Mouse (Mus musculus): Measurements from ENCODE around the gene AL732309.1. TPM values are rescaled to one million over a fixed set of nuclear protein-coding genes. Genes with fewer than 3 reads are reported as not detected.

The AL732309.1 gene
- polyA plus RNA-seq, 1 experiment from 2014 or later: 10.1 TPM

DNA sequence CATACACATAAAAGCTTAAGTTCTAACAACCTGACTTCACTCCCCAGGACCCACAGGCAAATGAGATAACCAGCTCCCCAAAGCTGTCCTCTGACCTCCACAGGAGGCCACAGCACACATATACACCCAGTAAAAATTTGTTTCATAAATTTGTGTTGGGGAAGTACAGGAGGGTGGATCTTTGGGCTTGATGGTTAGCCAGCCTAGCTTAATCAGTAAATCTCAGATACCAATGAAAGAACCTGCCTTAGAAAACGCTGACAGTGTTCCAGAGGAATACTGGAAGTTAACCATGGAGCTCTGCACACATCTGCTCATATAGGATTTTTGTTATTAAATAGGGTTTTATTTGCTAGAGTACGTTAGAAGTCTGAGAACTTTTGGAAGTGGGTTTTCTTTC lies 29.0 kb downstream of the AL732309.1 start:
- ATAC-seq (ENCODE audit: insufficient read depth, low FRiP score): no peak
- Histone ChIP-seq H3K4me1 (ENCODE audit: control insufficient read depth, insufficient read depth, low read length) (no peaks in the 10 kb centered on the region), H3K9me3 (replicated peaks; ENCODE audit: control insufficient read depth, low read length) (no peaks in the 10 kb centered on the region), H3K36me3 (ENCODE audit: control insufficient read depth, insufficient read depth, low read length) (0 out of 2 replicates have a peak, but pooled peaks cover 5% of the 10 kb centered on the region), H3K9ac (ENCODE audit: low read length) (no peak overlapping the region), H3K4me2 (ENCODE audit: low read depth, low read length) (no peak overlapping the region), H3K4me3 (replicated peaks; ENCODE audit: low read length) (no peak overlapping the region), H3K27me3 (ENCODE audit: control insufficient read depth, insufficient read depth, low read length) (no peaks in the 10 kb centered on the region), H3K27ac (ENCODE audit: low read length) (no peak overlapping the region)
- WGBS: 60% methylated on average over 2 of the region's 2 CpGs

DNA sequence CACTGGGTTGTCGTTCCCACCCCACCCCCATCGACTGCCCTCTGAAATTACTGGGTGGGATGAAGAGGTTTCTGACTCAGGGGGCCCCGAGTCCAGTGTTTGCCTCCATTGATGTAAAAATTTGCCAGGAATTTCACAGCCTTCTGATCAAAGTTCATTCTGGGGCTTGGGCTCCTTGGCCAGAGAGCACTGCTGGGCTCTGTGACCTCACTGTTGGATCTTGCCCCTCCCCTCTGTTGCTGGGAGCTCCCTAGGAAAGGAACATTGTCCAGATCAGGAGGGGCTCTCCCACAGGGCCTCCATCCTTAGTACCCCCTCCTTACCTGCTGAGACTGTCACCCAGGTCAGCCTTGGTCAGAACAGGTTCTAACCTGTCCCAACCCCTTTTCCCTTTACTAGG lies 32.2 kb downstream of the AL732309.1 start, which contains the start of gene Stpg3:
Gene Stpg3 (minus strand): TSS at position 194 of the 400 bp plus-strand sequence.
- H3K4me2 ChIP-seq (ENCODE audit: low read depth, low read length): no peak within 1 kb of the TSS
- no peak within 1 kb of the TSS for H3K4me3 ChIP-seq (replicated peaks; ENCODE audit: low read length)
- H3K9me3 ChIP-seq (replicated peaks; ENCODE audit: control insufficient read depth, low read length): no peaks in the 10 kb centered on the region
- no peak within 1 kb of the TSS for H3K9ac ChIP-seq (ENCODE audit: low read length)
- no peaks in the 10 kb centered on the region for H3K27me3 ChIP-seq (ENCODE audit: control insufficient read depth, insufficient read depth, low read length)
- 61% methylated on average over 3 of the region's 3 CpGs for WGBS
- H3K36me3 ChIP-seq (ENCODE audit: control insufficient read depth, insufficient read depth, low read length): no peaks in the 10 kb centered on the region
- no peak for ATAC-seq (ENCODE audit: insufficient read depth, low FRiP score)
- H3K4me1 ChIP-seq (ENCODE audit: control insufficient read depth, insufficient read depth, low read length): peaks cover 10% of the 10 kb centered on the region
- H3K27ac ChIP-seq (ENCODE audit: low read length): no peak within 1 kb of the TSS

DNA sequence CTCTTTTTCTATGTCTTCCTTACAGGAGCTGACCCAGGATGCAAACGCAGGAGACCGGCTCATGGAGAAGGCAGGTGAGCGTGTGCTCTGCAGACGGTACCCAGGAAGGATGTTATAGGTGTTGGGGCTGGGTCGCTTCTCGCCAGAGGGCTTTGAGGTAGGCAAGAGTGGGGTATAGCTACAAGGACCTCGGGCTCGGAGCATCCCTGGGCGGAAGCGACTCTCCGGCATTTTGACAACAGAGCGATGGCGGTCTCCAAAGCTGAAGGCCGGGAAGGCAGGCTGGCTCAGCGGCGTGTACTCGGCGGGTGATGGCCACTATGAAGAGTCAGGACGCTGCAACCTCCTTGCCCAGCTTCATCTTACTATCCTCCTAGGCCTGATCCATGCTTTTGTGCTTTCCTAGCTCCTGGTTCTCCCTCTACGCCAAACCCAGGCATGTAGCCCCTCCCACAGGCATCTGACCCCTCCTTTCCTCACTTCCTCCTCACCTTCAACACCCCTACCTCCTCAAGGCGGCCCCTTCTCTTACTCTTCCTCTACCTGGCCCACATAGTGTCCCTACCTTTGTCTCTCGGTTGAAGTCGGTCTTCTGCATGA lies 33.3 kb downstream of the AL732309.1 start:
- Histone ChIP-seq H3K27ac (ENCODE audit: low read length) (no peak overlapping the region), H3K4me3 (replicated peaks; ENCODE audit: low read length) (no peak overlapping the region), H3K4me2 (ENCODE audit: low read depth, low read length) (no peak overlapping the region), H3K9me3 (replicated peaks; ENCODE audit: control insufficient read depth, low read length) (no peaks in the 10 kb centered on the region), H3K27me3 (ENCODE audit: control insufficient read depth, insufficient read depth, low read length) (no peaks in the 10 kb centered on the region), H3K36me3 (ENCODE audit: control insufficient read depth, insufficient read depth, low read length) (no peaks in the 10 kb centered on the region), H3K4me1 (ENCODE audit: control insufficient read depth, insufficient read depth, low read length) (peaks cover 15% of the 10 kb centered on the region), H3K9ac (ENCODE audit: low read length) (no peak overlapping the region)
- no peak for ATAC-seq (ENCODE audit: insufficient read depth, low FRiP score)
- WGBS: 60% methylated on average over 23 of the region's 23 CpGs

DNA sequence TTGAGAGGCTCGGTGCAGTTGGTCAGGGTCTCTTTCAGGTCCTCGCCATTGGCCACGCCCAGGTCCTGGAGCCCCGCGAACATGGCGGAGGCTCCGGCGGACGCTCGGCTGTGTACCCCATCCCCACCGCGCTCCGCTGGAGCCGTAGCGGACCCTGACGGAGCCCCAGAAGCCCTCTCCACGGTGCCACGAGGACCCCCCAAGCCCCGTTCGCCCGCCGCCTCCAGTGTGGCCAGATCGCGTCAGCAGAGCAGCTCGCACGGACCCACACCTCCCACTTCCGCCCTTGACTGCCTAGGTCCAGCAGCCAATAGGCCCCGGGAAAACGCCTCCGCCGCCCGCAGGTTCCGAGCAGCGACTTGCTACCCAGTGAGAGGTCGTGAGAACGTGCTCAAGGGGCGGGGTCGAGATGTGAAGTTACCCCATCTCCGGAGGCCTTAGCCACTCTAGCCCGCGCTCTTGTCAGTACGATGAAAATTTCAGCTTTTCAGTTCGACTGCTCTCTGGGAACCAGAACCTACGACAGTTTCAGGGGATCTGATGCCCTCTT lies 35.5 kb downstream of the AL732309.1 start, which contains the start of gene Nelfb:
Gene Nelfb (minus strand): TSS at position 369 of the 550 bp plus-strand sequence.
- Histone ChIP-seq H3K4me3 (replicated peaks; ENCODE audit: low read length) (peak within 1 kb of the TSS; percentile 92), H3K9me3 (replicated peaks; ENCODE audit: control insufficient read depth, low read length) (no peaks in the 10 kb centered on the region), H3K36me3 (ENCODE audit: control insufficient read depth, insufficient read depth, low read length) (0 out of 2 replicates have a peak, but pooled peaks cover 4% of the 10 kb centered on the region), H3K9ac (ENCODE audit: low read length) (peak within 1 kb of the TSS; percentile 97), H3K27ac (ENCODE audit: low read length) (peak within 1 kb of the TSS; percentile 81), H3K4me1 (ENCODE audit: control insufficient read depth, insufficient read depth, low read length) (peaks cover 17% of the 10 kb centered on the region), H3K27me3 (ENCODE audit: control insufficient read depth, insufficient read depth, low read length) (no peaks in the 10 kb centered on the region), H3K4me2 (ENCODE audit: low read depth, low read length) (peak within 1 kb of the TSS; percentile 89)
- ATAC-seq (ENCODE audit: insufficient read depth, low FRiP score): peak; percentile 91
- under 1% methylated on average over 44 of the region's 44 CpGs for WGBS

DNA sequence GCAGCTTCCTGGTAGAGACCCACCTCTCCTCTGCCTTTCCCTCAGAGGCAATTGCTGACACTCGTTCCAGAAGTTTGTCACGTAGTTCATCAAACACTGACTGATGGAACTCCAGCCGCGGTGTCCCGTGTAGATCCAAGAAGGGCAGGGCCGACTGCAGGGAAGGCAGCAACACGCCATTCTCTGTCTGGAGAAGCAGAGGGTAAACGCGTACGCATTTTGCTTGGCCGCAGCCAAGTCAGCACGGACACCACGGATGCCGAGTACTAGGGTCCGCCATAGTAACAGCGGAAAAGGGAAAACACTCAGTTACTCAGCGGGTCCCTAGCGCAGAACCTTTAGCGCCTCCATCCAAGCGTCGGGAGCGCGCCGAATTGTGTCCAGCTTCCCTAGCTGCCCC lies 36.0 kb downstream of the AL732309.1 start:
- H3K9me3 ChIP-seq (replicated peaks; ENCODE audit: control insufficient read depth, low read length): no peaks in the 10 kb centered on the region
- H3K27ac ChIP-seq (ENCODE audit: low read length): peak overlapping the region; percentile 81
- peak overlapping the region; percentile 97 for H3K9ac ChIP-seq (ENCODE audit: low read length)
- H3K36me3 ChIP-seq (ENCODE audit: control insufficient read depth, insufficient read depth, low read length): 0 out of 2 replicates have a peak, but pooled peaks cover 4% of the 10 kb centered on the region
- WGBS: under 1% methylated on average over 24 of the region's 24 CpGs
- H3K4me3 ChIP-seq (replicated peaks; ENCODE audit: low read length): peak overlapping the region; percentile 92
- H3K4me1 ChIP-seq (ENCODE audit: control insufficient read depth, insufficient read depth, low read length): peaks cover 17% of the 10 kb centered on the region
- ATAC-seq (ENCODE audit: insufficient read depth, low FRiP score): peak; percentile 18; the same call in 1 of the 2 replicates
- no peaks in the 10 kb centered on the region for H3K27me3 ChIP-seq (ENCODE audit: control insufficient read depth, insufficient read depth, low read length)
- peak overlapping the region; percentile 89 for H3K4me2 ChIP-seq (ENCODE audit: low read depth, low read length)

DNA sequence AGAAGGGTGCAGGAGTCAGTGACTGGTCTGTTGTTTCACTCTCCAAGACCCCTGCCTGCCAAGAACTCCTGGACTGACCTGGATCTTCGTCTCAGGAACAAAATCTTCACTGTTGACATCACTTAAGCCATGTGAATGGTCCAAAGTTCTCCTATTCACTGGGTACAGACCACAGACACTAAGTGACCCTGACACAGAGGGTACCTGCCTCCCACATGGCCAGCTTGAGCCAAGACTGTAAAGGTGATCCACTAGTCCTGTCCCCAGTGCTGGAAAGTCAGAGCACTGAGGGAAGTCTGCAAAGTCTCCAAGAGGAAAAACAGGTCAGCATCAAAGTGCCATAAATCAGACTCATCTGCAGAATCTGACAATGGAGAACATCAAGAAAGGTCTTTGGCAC lies 39.1 kb downstream of the AL732309.1 start:
- peaks cover 9% of the 10 kb centered on the region; the same call in 1 of the 2 replicates for H3K36me3 ChIP-seq (ENCODE audit: control insufficient read depth, insufficient read depth, low read length)
- 78% methylated on average over 1 of the region's 1 CpGs for WGBS
- no peak overlapping the region for H3K4me2 ChIP-seq (ENCODE audit: low read depth, low read length)
- no peak overlapping the region for H3K9ac ChIP-seq (ENCODE audit: low read length)
- peaks cover 17% of the 10 kb centered on the region for H3K4me1 ChIP-seq (ENCODE audit: control insufficient read depth, insufficient read depth, low read length)
- no peaks in the 10 kb centered on the region for H3K27me3 ChIP-seq (ENCODE audit: control insufficient read depth, insufficient read depth, low read length)
- H3K27ac ChIP-seq (ENCODE audit: low read length): no peak overlapping the region
- no peaks in the 10 kb centered on the region for H3K9me3 ChIP-seq (replicated peaks; ENCODE audit: control insufficient read depth, low read length)
- ATAC-seq (ENCODE audit: insufficient read depth, low FRiP score): no peak
- no peak overlapping the region for H3K4me3 ChIP-seq (replicated peaks; ENCODE audit: low read length)

DNA sequence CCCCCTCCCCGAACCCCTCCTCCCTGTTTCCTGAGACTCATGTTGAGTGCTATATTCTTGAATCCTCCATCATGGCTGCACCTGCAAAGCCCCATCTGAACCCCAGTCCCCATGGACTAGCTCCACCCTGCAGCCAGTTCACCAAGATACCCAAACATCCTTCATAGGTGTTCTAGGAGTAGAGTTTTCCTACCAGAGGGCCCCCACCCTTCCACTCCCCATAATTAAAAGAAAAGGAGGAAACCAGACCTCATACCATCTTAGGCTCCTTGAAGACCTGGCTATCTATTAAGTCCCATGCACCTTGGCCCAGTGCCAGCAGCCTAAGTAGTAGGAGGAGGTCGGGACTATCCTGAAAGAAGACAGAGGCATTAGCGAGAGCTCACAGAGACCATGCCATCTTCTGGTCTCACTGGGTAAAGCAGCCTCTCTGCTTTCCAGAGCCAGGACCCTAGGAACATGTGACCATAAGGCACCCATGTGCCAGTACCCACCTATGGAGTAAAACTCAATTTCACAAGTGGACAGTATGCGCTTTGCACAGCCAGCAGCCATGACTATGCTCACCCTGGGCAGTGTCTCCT lies 42.9 kb downstream of the AL732309.1 start:
- H3K36me3 ChIP-seq (ENCODE audit: control insufficient read depth, insufficient read depth, low read length): peaks cover 19% of the 10 kb centered on the region
- 63% methylated on average over 4 of the region's 4 CpGs for WGBS
- no peak; the same call in 1 of the 2 replicates for ATAC-seq (ENCODE audit: insufficient read depth, low FRiP score)

DNA sequence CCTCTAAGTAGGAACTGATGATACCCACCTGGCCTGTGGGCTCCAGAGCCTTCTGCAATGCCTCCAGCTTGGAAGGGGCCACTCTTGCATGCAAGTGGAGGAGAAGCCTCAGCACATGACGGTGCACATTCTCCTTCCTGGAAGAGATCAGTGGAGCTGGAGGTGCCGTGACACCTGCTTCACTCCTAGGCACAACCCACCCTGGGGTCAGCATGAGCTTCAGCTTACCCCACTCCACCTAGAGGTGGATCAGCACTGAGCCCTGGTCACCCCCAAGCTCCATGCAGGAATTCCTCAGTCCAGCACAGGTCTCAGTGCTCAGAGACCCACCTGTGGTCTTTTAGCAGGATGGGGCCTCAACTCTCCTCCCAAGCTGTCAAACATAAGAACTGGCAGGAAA lies 46.0 kb downstream of the AL732309.1 start:
- no peaks in the 10 kb centered on the region for H3K9me3 ChIP-seq (replicated peaks; ENCODE audit: control insufficient read depth, low read length)
- no peak overlapping the region for H3K4me3 ChIP-seq (replicated peaks; ENCODE audit: low read length)
- H3K27ac ChIP-seq (ENCODE audit: low read length): no peak overlapping the region
- H3K4me2 ChIP-seq (ENCODE audit: low read depth, low read length): no peak overlapping the region
- no peak overlapping the region for H3K9ac ChIP-seq (ENCODE audit: low read length)
- no peaks in the 10 kb centered on the region for H3K27me3 ChIP-seq (ENCODE audit: control insufficient read depth, insufficient read depth, low read length)
- ATAC-seq (ENCODE audit: insufficient read depth, low FRiP score): no peak
- H3K36me3 ChIP-seq (ENCODE audit: control insufficient read depth, insufficient read depth, low read length): peaks cover 18% of the 10 kb centered on the region
- 90% methylated on average over 2 of the region's 2 CpGs for WGBS
- peaks cover 10% of the 10 kb centered on the region; the same call in 1 of the 2 replicates for H3K4me1 ChIP-seq (ENCODE audit: control insufficient read depth, insufficient read depth, low read length)

More for the DNA sequence above, 42.9 kb downstream of the AL732309.1 start:
- Histone ChIP-seq H3K27me3 (ENCODE audit: control insufficient read depth, insufficient read depth, low read length) (no peaks in the 10 kb centered on the region), H3K27ac (ENCODE audit: low read length) (no peak overlapping the region), H3K9ac (ENCODE audit: low read length) (no peak overlapping the region), H3K4me3 (replicated peaks; ENCODE audit: low read length) (no peak overlapping the region), H3K9me3 (replicated peaks; ENCODE audit: control insufficient read depth, low read length) (no peaks in the 10 kb centered on the region), H3K4me1 (ENCODE audit: control insufficient read depth, insufficient read depth, low read length) (0 out of 2 replicates have a peak, but pooled peaks cover 6% of the 10 kb centered on the region), H3K4me2 (ENCODE audit: low read depth, low read length) (no peak overlapping the region)

DNA sequence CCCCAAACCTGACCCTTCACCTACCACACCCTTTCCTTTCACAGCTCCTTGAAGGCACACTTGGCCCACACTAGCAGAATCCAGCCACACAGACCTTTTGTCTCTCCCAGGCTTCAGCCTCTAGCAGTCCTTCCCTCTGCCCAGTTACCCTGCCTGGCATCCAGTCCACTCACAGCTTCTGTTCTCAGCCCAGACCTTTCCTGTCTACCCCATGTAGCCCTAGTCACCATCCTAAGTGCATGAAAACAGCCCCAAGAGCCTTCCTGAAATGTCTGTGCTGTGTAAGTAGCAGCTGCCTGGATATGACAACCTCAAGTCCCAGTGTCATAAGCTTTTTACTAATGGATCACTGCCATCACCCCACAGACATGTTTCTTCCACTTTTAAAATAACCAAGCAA lies 48.7 kb downstream of the AL732309.1 start:
- ATAC-seq (ENCODE audit: insufficient read depth, low FRiP score): no peak
- Histone ChIP-seq H3K4me1 (ENCODE audit: control insufficient read depth, insufficient read depth, low read length) (peaks cover 35% of the 10 kb centered on the region), H3K36me3 (ENCODE audit: control insufficient read depth, insufficient read depth, low read length) (peaks cover 16% of the 10 kb centered on the region), H3K27ac (ENCODE audit: low read length) (peak overlapping the region; percentile 97), H3K4me2 (ENCODE audit: low read depth, low read length) (no peak overlapping the region), H3K9ac (ENCODE audit: low read length) (no peak overlapping the region), H3K9me3 (replicated peaks; ENCODE audit: control insufficient read depth, low read length) (no peaks in the 10 kb centered on the region), H3K27me3 (ENCODE audit: control insufficient read depth, insufficient read depth, low read length) (no peaks in the 10 kb centered on the region; the same call in 1 of the 2 replicates), H3K4me3 (replicated peaks; ENCODE audit: low read length) (no peak overlapping the region)
